Mouse (Mus musculus) cerebellum, adult 2 months (tissue): ENCODE data around the gene Elp4.

ENCODE experiments used
- CTCF ChIP-seq: fragments of 200-500 bp; IDR thresholded peaks from 2 replicates; pipeline ENCODE4 v1.5.1; 2011; ENCODE audit warnings: low read depth, mild to moderate bottlenecking, control low read depth, low read length, moderate library complexity, borderline replicate concordance; ENCODE audit not compliant: insufficient read depth
- POLR2A ChIP-seq: fragments of 200-500 bp; IDR thresholded peaks from 2 replicates; pipeline ENCODE4 v1.6.1; 2011; ENCODE audit warnings: low read length, control low read depth, borderline replicate concordance; ENCODE audit not compliant: insufficient read depth

DNA sequence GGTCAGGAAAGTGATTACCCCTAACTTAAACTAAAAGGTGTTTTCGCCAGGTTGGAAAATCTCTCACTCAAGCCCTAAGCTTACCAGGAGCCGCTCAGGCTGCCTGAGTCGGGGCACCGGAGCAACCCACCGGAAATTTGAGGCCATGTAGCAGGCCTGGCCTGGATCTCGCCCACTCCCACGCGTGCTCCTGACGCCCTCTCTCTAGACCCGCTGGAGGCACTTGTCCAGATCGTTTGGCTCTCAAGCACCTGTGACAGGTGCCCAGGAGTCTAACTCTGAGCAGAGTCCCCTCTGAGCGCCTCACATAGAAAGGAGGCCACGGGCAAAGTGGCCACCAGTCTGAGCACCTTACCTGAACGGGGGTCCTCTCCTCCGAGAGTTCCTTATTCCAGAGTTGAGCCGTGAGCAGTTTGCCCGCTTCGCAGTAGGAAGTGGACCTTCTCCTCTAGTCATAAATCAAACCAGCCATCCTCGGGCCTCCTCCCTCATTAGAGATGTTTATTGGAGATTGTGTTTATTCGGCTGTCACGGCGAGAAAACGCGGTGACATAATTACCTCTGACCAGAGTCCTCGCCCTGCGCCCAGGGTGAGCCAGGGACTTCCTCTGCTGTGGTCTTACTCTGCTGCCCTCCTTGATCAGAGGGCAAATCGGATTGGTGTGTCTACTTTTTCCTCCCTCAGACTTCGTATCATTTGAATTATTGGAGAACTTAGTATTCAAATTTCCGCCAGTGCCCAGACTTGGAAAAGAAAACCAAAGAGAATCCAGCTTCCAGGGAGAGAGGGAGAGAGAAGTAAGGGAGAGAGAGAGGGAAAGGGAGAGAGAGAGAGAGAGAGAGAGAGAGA is 234.3 kb downstream of the Elp4 start:
- TF ChIP-seq CTCF (no peak), POLR2A (peak; percentile 16; the same call in 1 of the 2 replicates)
